Mouse (Mus musculus) thymus, adult 2 months (tissue): ENCODE measurements at regions not wholly inside any gene's neighbourhood (a gene's known extent, or its start where the extent isn't known, plus 50 kb on each side); places are given as distances from the start of the nearest gene placed in this dataset.
A peak's percentile ranks its signal among the peaks of the same experiment; 100 is the strongest.

Experiments used
- DNase-seq: peaks from one replicate; pipeline ENCODE4 v3.0.0; 2021
- H3K27ac ChIP-seq: fragments of 200-500 bp; 2 replicates; pipeline ENCODE4 v1.5.1; 2012; ENCODE audit warnings: low read length, control low read depth; ENCODE audit not compliant: control insufficient read depth, insufficient read depth
- H3K27me3 ChIP-seq: fragments of 200-500 bp; 2 replicates; pipeline ENCODE4 v1.6.1; 2012; ENCODE audit warnings: mild to moderate bottlenecking, low read length, moderate library complexity, mixed read lengths; ENCODE audit not compliant: control insufficient read depth, insufficient read depth
- H3K36me3 ChIP-seq: fragments of 200-500 bp; 2 replicates; pipeline ENCODE4 v1.6.1; 2012; ENCODE audit warnings: mild to moderate bottlenecking, low read length, moderate library complexity; ENCODE audit not compliant: control insufficient read depth, insufficient read depth
- H3K4me1 ChIP-seq: fragments of 200-500 bp; replicated peaks from 2 replicates; pipeline ENCODE4 v1.6.1; 2012; ENCODE audit warnings: low read length; ENCODE audit not compliant: control insufficient read depth, insufficient read depth
- H3K4me3 ChIP-seq: fragments of 200-500 bp; 2 replicates; pipeline ENCODE4 v1.5.1; 2012; ENCODE audit warnings: mild to moderate bottlenecking, low read length, control low read depth, moderate library complexity; ENCODE audit not compliant: control insufficient read depth, insufficient read depth
- CTCF ChIP-seq: fragments of 200-500 bp; IDR thresholded peaks from 2 replicates; pipeline ENCODE4 v1.5.1; 2012; ENCODE audit warnings: mild to moderate bottlenecking, control low read depth, low read length, moderate library complexity, borderline replicate concordance; ENCODE audit not compliant: control insufficient read depth, poor library complexity, insufficient read depth; ENCODE audit errors: extremely low read depth
- POLR2A ChIP-seq: fragments of 200-500 bp; IDR thresholded peaks from 2 replicates; pipeline ENCODE4 v1.6.1; 2012; ENCODE audit warnings: mild to moderate bottlenecking, low read length, control low read depth, moderate library complexity; ENCODE audit not compliant: control insufficient read depth, poor library complexity, insufficient read depth; ENCODE audit errors: extremely low read depth
- WGBS: fragments of 180-500 bp; shearing (Covaris S2); methylation state at CpG from one replicate; pipeline ENCODE4 v1.1.7; 2018; 5-methylcytosine and 5-hydroxymethylcytosine counted together

DNA sequence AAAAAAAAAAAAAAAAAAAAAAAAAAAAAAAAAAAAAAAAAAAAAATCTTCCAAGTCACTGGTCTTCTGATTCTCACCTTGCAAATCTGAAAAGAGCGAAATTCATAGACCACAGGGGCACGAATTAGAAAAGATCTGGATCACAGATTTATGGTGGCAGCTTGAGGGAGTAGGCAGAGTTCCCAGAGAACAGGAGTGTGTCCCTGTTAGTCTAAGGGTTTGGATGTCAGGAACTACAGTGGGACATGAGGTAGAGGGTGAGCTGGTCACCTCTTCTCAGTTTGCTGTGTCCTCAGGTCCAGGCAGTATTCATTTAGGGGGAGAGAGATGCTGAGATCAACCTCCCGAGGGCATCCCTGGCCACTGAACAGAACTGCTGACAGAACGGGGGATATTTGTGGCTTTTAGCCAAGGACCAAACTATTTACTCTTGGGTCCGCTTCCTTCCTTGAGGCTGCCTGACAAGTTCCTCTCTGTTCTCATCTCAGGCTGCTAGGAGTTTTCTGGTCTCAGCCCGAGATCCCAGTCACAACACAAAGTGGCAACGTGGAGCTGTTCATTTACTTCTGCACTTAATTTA, 277.2 kb downstream of the Cd83 start:
- Histone ChIP-seq H3K36me3 (no peaks in the 10 kb centered on the region), H3K27ac (no peak overlapping the region), H3K4me3 (no peak overlapping the region), H3K27me3 (no peaks in the 10 kb centered on the region), H3K4me1 (peaks cover 54% of the 10 kb centered on the region)
- TF ChIP-seq POLR2A = no peak
- DNase-seq = no peak
- WGBS = 40% methylated on average over 7 of the region's 7 CpGs

DNA sequence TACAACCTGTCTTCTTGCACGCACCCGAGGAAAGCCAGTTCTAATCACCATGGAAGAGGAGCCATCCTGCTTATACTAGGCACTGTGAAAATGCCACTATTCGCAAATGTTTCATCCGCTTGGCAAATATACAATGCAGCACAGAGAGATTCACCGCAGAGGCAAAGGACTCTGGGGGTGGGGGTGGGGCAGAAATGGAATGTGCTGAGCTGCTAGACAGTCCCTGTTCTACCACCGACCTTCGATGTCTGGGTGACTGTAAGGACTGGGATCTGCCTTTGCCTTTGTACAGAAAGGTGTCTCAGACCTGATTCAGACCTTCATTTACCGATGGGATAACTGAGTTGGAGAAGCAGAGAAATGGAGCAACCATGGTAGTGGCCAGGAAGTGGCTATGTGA, 278.7 kb downstream of the Cd83 start:
- H3K4me1 ChIP-seq = peaks cover 67% of the 10 kb centered on the region

DNA sequence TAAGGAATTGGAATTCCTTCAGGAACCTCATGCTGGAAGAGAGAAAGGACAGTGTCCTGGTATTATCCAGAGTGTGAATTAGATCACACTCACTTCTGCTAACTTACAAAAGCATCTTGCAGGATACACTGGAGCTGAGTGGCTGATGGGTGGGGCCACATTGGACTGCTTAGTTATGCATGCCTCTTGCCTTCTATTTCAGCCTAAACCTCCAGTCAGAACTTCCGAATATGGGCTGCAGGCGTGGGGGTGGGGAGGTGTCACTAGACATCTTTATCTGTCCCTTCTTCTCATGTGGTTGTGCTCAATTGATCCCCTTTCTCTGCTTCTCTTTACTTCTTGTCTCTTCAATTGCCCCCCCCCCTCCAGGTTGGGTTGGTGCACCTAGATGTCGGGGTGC, 279.5 kb downstream of the Cd83 start:
- WGBS = 75% methylated on average over 3 of the region's 3 CpGs
- Histone ChIP-seq H3K36me3 (no peaks in the 10 kb centered on the region), H3K27ac (no peak overlapping the region), H3K4me1 (peaks cover 69% of the 10 kb centered on the region), H3K27me3 (no peaks in the 10 kb centered on the region), H3K4me3 (no peak overlapping the region)
- TF ChIP-seq POLR2A (no peak), CTCF (no peak)
- DNase-seq = no peak

More for the DNA sequence above, 278.7 kb downstream of the Cd83 start:
- H3K36me3 ChIP-seq = no peaks in the 10 kb centered on the region
- H3K27ac ChIP-seq = no peak overlapping the region
- 93% methylated on average over 8 of the region's 8 CpGs for WGBS
- DNase-seq = no peak
- TF ChIP-seq CTCF (no peak), POLR2A (no peak)
- no peak overlapping the region for H3K4me3 ChIP-seq
- H3K27me3 ChIP-seq = no peaks in the 10 kb centered on the region

DNA sequence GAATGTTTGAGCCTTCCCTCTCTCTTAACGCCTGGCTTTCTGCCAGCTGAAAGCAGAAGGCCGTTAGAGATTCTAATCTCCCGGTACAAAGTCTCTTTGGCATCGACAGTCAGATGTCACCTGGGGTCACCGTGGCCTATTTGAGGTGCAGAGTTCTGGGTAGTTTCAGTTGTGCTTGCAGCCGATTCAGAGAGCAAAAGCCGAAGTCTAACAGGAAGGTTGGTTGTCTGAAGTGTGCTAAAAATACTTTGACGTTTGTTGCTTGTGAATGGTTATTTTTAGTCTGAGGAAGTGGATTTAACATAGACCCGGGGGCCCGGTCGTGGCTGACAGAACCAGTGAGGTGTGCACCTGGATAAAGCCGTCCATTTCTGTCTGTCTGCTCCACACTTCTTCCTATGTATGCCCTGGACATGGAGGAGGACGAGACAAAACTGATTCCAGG, 281.2 kb downstream of the Cd83 start:
- Histone ChIP-seq H3K4me1 (peaks cover 60% of the 10 kb centered on the region), H3K27me3 (no peaks in the 10 kb centered on the region), H3K27ac (peak overlapping the region; percentile 87), H3K36me3 (no peaks in the 10 kb centered on the region), H3K4me3 (peak overlapping the region; percentile 20; the same call in 1 of the 2 replicates)
- 1% methylated on average over 13 of the region's 13 CpGs for WGBS
- TF ChIP-seq CTCF (no peak), POLR2A (no peak)
- peak; percentile 66 for DNase-seq

DNA sequence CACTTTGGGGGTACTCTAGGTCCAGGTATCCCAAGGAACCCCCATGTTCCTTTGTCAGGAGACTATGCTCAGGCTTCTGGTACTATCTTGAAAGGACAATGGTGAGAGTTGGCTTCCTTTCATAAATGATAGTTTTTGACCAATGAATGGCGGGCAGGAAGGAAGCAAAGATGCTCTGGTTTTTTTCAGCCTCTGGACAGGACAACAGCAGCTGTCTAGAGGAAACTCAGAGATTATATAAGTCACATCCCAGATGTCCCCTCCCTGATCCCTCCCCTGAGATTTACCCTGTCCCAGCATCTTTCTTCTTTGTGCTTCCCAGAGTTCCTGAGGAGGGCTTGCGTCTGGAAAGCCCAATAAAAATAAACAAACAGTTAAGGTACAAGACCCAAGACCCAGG, 282.7 kb downstream of the Cd83 start:
- H3K36me3 ChIP-seq = no peaks in the 10 kb centered on the region
- no peak for DNase-seq
- no peak for TF ChIP-seq POLR2A
- no peak for TF ChIP-seq CTCF
- no peak overlapping the region for H3K4me3 ChIP-seq
- peaks cover 54% of the 10 kb centered on the region for H3K4me1 ChIP-seq
- H3K27ac ChIP-seq = no peak overlapping the region
- H3K27me3 ChIP-seq = no peaks in the 10 kb centered on the region
- WGBS = 99% methylated on average over 2 of the region's 2 CpGs

DNA sequence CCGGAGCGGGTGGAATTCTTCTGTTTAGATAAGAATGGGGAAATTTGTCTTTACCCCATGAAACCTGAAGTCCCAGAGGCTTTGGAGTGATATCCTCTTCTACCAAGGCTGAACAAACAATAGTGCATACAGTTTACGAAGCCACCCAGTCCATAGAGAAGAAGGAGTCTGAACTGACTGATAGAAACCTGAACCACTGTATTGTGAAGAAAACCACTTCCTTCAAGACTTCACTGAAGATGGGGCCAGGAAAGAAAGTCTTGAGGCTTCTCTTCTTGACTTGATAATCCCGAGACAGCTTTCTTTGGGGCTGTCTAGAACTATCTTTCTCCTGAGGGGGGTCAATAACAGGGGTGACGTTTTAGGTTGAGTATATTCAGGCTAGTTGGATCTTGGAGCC, 284.4 kb downstream of the Cd83 start:
- Histone ChIP-seq H3K4me3 (no peak overlapping the region), H3K27ac (no peak overlapping the region), H3K27me3 (no peaks in the 10 kb centered on the region), H3K4me1 (peaks cover 43% of the 10 kb centered on the region), H3K36me3 (no peaks in the 10 kb centered on the region)
- no peak for DNase-seq
- WGBS = 38% methylated on average over 5 of the region's 5 CpGs
- TF ChIP-seq CTCF = no peak

DNA sequence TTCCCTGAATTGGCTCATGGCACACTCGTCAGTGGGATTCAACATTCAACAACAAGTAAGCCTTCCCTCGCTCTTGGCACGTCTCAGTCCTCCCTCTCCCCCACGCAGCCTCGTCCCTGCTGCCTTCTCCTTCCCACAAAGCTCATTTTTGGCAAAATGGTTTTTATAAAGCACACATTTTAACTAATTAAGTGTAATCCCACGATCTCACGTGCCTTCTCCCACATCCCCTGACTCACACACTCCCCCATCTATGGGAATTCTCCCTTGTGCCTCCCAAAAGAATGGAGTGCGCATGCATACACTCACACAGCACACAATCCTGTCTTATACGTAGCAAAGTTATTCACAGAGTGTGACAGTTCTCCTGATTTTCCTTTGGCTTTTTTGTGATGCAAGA, 288.5 kb downstream of the Cd83 start:
- Histone ChIP-seq H3K4me3 (no peak overlapping the region), H3K27me3 (no peaks in the 10 kb centered on the region), H3K27ac (no peak overlapping the region), H3K4me1 (peaks cover 11% of the 10 kb centered on the region), H3K36me3 (no peaks in the 10 kb centered on the region)
- 95% methylated on average over 9 of the region's 9 CpGs for WGBS
- no peak for DNase-seq
- TF ChIP-seq CTCF (no peak), POLR2A (no peak)
